Mouse (Mus musculus): ENCODE results near the gene Zfp653. TPM values are rescaled to one million over a fixed set of nuclear protein-coding genes. Genes with fewer than 3 reads are reported as not detected.

Gene Zfp653
- polyA plus RNA-seq, 1 experiment from 2014 or later, result 11.3 TPM

DNA sequence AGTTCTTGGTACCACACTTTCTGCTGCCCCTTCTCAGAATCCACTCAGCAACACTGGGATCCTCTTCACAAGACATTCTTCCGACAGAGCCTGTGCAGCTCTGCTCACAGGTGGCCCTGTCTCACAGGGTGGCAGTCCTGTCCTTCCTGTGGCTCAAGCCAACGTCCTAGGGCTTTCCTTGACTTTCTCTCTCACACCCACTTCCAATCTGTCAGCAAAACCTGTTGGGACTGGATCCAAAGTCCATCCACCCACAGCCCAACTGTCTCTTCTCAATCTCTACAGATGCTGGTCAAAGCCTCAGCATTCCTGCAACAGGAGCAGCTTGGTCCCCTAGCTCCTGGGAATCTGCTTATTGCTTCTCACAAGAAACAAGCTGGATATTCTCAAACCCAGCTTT lies 9.8 kb downstream of the Zfp653 start:
- WGBS, result 85% methylated on average over 2 of the region's 2 CpGs
- Histone ChIP-seq H3K27me3 (ENCODE audit: poor library complexity, severe bottlenecking) (peaks cover 14% of the 10 kb centered on the region), H3K9me3 (no peaks in the 10 kb centered on the region), H3K27ac (no peak overlapping the region), H3K4me3 (no peak overlapping the region), H3K4me1 (no peaks in the 10 kb centered on the region), H3K36me3 (replicated peaks) (peaks cover 99% of the 10 kb centered on the region)
- no peak for DNase-seq (ENCODE audit: extremely low spot score, low spot score)

DNA sequence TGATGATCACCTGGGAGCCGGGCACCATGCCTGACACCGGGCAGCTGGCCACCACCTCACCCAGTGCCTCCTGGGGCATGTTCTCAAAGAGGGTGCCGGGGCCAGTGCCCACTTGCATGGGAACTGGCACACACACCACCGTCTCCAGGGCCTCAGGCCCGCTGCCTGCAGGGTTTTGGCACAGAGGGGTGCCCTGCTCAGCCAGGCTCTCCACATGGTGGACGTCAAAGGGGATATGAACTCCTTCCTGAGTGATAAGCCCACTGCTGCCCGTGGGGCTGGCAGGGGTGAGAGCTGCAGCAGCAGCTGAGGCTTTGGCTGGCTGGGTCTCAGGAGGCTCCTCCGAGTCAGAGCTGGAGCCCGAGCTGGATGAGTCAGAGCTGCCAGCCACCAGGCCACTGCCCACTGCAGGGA lies 13.2 kb downstream of the Zfp653 start:
- DNase-seq (ENCODE audit: extremely low spot score, low spot score), result no peak
- H3K36me3 ChIP-seq (replicated peaks), result peaks cover 66% of the 10 kb centered on the region
- peaks cover 48% of the 10 kb centered on the region for H3K27me3 ChIP-seq (ENCODE audit: poor library complexity, severe bottlenecking)
- H3K9me3 ChIP-seq, result no peaks in the 10 kb centered on the region
- no peak overlapping the region for H3K27ac ChIP-seq
- 95% methylated on average over 9 of the region's 9 CpGs for WGBS
- H3K4me3 ChIP-seq, result no peak overlapping the region
- peaks cover 10% of the 10 kb centered on the region for H3K4me1 ChIP-seq

DNA sequence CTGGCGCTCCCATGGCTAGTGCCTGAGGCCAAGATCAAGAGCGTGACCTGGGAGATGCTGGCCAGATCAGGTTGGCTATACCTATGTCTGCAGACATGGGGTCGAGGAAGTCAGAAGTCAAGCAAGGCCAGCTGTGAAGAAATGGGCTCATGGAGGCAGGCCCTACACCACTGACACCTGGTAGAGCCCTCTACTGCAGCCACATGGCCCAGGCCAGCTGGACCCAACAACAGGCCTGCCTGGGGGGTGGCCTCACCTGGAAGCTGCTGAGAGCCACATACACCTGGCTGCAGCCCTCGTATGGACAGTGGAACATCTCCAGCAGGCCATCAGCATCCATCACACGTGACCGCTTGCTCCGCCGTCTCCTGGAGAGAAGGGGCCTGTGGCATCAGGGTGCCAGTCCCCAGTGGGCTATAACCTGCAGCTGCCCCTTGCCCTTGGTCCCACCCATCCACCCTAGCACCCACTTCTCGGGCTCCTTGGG lies 14.1 kb downstream of the Zfp653 start:
- WGBS, result 92% methylated on average over 9 of the region's 9 CpGs
- Histone ChIP-seq H3K4me3 (no peak overlapping the region), H3K9me3 (no peaks in the 10 kb centered on the region), H3K36me3 (replicated peaks) (peaks cover 57% of the 10 kb centered on the region), H3K4me1 (peaks cover 12% of the 10 kb centered on the region), H3K27ac (no peak overlapping the region), H3K27me3 (ENCODE audit: poor library complexity, severe bottlenecking) (peaks cover 57% of the 10 kb centered on the region)
- no peak for DNase-seq (ENCODE audit: extremely low spot score, low spot score)

DNA sequence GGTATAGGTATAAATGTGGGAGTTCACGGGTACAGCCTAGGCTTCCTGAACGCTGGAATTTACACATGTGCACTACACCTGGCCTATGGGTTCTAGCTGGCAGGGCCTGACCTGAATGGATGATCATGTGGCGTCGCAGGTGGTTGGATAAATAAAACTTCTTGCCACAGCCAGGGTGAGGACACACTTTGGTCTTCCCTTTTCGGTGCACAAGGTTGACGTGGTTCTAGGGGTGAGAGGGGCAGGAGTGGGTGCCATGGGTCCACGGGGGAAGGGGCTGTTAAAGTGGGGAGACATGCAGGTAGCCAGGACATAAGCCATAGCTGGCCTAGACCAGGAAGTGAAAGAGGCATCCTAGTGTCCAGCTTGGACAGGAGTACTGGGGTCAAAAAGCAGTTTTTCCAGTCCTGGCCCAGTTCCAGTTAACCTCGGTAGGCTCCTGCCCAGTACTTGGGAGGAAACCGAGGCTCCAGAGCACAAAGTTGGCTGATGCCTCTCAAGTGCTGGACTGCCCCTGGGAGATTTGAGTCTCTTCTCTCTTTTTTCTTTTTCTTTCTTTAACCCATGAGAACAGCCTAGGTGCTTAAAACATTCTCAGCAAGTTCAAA lies 14.8 kb downstream of the Zfp653 start:
- Histone ChIP-seq H3K36me3 (replicated peaks) (peaks cover 50% of the 10 kb centered on the region), H3K27ac (no peak overlapping the region), H3K4me3 (no peak overlapping the region), H3K9me3 (no peaks in the 10 kb centered on the region), H3K27me3 (ENCODE audit: poor library complexity, severe bottlenecking) (peaks cover 64% of the 10 kb centered on the region), H3K4me1 (peaks cover 19% of the 10 kb centered on the region)
- WGBS, result 82% methylated on average over 9 of the region's 9 CpGs
- no peak for DNase-seq (ENCODE audit: extremely low spot score, low spot score)

DNA sequence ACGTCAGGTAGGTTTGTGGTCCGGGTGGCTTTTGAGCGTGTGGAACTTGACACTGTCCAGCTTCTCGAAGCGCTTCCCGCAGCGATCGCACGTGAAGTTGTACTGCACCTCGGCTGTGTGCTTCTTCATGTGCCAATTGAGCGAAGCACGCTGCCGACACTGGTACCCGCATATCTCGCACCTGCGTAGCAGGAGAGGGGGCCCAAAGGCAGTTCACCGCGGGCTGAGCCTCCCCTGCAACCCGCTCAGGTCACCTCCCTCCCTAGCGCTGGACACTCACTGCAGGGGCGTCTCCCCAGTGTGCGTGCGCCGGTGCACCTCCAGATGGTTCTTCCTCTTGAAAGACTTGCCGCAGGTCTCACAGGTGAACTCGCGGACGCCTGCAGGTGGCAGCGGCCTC lies 15.5 kb downstream of the Zfp653 start:
- peaks cover 43% of the 10 kb centered on the region for H3K36me3 ChIP-seq (replicated peaks)
- 42% methylated on average over 29 of the region's 29 CpGs for WGBS
- no peak overlapping the region for H3K4me3 ChIP-seq
- no peaks in the 10 kb centered on the region for H3K9me3 ChIP-seq
- H3K27me3 ChIP-seq (ENCODE audit: poor library complexity, severe bottlenecking), result peaks cover 71% of the 10 kb centered on the region
- H3K4me1 ChIP-seq, result peaks cover 26% of the 10 kb centered on the region
- no peak overlapping the region for H3K27ac ChIP-seq
- no peak for DNase-seq (ENCODE audit: extremely low spot score, low spot score)

DNA sequence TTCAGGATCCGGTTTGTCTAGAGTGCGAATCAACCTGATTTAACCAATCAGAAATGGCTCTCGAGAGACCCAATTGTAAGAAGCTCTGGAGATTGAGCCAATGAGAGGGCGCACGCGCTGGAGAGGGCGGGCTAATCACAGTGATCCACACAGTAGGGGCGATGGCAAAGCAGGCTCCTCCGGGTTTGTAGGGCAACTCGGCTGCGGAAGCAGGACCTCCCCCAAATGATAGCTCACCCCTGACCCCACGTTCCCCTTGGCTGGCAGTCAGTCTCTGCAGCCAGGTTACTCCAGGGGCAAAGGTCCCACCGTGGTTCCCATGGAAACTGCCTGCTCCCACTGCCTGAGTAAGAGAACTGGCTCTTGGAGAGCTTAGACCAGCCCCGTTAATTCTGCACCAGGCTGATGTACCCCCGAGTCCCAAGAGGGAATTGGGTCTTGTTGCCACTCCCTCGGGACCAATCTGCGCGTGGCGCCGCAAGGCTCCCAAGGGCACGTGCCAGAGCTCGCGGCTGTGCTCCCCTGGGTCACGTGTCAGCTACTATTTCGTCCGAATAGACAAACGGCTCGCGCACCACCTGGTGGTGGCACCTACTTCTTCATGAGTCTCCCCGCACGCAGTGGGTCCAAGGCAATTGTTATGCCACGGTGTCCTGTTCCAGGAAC lies 16.6 kb downstream of the Zfp653 start:
- H3K4me1 ChIP-seq, result peaks cover 37% of the 10 kb centered on the region
- peaks cover 82% of the 10 kb centered on the region for H3K27me3 ChIP-seq (ENCODE audit: poor library complexity, severe bottlenecking)
- peak; percentile 78 for DNase-seq (ENCODE audit: extremely low spot score, low spot score)
- H3K4me3 ChIP-seq, result peak overlapping the region; percentile 38
- 3% methylated on average over 32 of the region's 32 CpGs for WGBS
- peaks cover 32% of the 10 kb centered on the region for H3K36me3 ChIP-seq (replicated peaks)
- no peak overlapping the region for H3K27ac ChIP-seq
- no peaks in the 10 kb centered on the region for H3K9me3 ChIP-seq

DNA sequence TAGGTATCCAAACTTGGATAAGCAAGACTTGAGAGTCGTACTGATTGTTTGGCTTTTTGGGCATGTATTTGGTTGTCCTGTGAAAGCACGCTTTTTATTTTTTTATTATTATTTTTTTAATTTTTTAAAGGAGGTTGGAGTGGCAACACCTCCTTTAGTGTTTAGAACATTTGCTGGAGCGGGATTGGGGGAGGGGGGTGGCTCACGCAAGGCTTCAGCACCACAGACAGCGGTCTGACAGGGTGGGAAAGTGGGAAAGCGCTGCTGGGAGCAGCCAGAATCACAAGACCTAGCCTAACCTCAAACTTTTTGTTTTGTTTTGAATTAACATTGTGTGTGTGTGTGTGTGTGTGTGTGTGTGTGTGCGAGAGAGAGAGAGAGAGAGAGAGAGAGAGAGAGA lies 17.5 kb downstream of the Zfp653 start:
- DNase-seq (ENCODE audit: extremely low spot score, low spot score), result no peak

DNA sequence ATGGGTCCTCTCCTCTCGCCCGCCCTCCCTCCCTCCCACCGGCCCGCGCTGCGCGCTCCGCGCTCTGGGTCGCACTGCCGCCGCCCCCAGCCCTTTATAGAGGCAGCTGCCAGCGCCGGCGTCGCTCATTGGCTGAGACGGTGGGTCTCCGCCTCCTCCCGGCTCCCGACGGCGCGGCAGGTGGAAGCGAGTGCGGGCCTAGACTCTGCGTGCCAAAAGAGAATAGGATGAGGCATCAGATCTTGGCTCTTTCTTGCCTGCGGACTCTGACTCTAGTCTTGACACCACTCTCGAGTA lies 19.3 kb downstream of the Zfp653 start, which contains the start of gene Elavl3:
Elavl3 (minus strand) TSS at position 66 of the 297 bp plus-strand sequence.
- Histone ChIP-seq H3K27me3 (ENCODE audit: poor library complexity, severe bottlenecking) (peaks cover 84% of the 10 kb centered on the region), H3K4me1 (peaks cover 60% of the 10 kb centered on the region), H3K36me3 (replicated peaks) (peaks cover 6% of the 10 kb centered on the region), H3K4me3 (peak within 1 kb of the TSS; percentile 74), H3K27ac (peak within 1 kb of the TSS; percentile 87), H3K9me3 (no peaks in the 10 kb centered on the region)
- WGBS, result 1% methylated on average over 26 of the region's 28 CpGs
- DNase-seq (ENCODE audit: extremely low spot score, low spot score), result peak; percentile 79

More for the DNA sequence above, 17.5 kb downstream of the Zfp653 start:
- Histone ChIP-seq H3K4me3 (no peak overlapping the region), H3K4me1 (peaks cover 46% of the 10 kb centered on the region), H3K9me3 (no peaks in the 10 kb centered on the region), H3K36me3 (replicated peaks) (peaks cover 24% of the 10 kb centered on the region), H3K27me3 (ENCODE audit: poor library complexity, severe bottlenecking) (peaks cover 91% of the 10 kb centered on the region), H3K27ac (no peak overlapping the region)
- 36% methylated on average over 6 of the region's 7 CpGs for WGBS

DNA sequence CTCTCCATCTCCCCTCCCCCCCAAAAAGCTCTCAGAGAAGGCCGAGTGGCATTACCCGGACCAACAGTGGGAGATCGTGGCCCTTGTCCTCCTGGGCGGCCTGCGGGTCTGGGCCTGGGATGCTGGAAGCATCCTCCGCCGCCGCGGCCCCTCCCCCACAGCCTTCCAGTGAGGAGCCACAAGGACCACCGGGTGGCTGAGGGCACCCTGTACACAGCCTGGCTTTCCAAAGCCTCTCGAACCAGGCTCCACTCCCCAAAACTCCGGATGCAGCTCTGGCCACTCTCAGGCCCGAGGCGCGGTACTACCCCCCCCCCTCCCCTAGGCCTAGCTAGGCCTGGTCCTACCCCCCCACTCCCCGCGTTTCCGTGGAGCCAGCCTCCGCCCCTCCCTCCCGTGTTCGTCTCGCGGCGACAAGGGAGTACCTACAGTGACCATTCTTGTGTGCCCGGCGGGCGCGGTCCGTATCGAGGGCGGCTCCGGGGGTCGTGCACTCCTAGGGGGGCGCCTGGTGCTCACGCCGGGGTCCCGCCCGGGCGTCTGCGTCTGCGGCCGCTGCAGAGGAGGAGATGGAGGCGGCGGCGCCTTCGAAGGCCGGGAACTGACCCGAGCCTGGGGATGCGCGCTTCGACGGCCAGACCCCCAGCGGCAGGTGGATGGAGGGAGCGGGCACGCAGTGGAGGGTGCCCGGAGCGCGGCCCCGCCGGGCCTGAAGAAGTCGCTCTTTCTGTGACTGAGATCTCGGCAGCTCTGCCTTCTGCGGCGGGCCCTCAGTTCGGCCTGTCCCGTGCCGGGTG lies 19.8 kb downstream of the Zfp653 start:
- peaks cover 60% of the 10 kb centered on the region for H3K4me1 ChIP-seq
- peaks cover 78% of the 10 kb centered on the region for H3K27me3 ChIP-seq (ENCODE audit: poor library complexity, severe bottlenecking)
- under 1% methylated on average over 62 of the region's 67 CpGs for WGBS
- peak overlapping the region; percentile 87 for H3K27ac ChIP-seq
- no peak for DNase-seq (ENCODE audit: extremely low spot score, low spot score)
- H3K9me3 ChIP-seq, result no peaks in the 10 kb centered on the region
- H3K4me3 ChIP-seq, result peak overlapping the region; percentile 74
- H3K36me3 ChIP-seq (replicated peaks), result peaks cover under 1% of the 10 kb centered on the region; the same call in 1 of the 2 replicates

DNA sequence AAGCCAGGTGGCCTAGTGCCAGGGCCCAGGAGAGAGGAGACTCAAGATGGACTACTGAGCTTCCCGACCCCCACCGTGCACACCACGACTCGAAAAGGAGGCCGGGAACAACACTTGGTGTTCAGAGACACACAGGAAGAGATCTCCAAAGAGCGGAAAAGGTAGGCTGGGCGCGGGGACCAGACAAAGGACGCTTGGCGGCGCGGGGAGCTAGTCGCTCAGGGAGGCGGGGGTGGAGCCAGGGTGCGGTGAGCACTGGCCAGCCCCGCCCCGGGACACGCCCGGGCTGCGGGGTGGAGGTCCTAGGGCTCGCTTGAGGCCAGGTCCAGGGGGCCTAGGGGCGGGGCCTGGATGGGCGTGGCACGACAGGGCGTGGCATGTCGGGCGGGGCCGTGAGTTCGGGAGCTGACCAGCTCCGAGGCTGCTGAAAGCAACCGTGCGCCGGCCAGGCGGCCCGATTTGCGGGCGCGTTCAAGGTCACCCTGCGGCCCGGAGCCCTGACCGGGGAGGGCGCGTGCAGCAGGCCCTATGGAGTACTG lies 20.8 kb downstream of the Zfp653 start:
- Histone ChIP-seq H3K36me3 (replicated peaks) (no peaks in the 10 kb centered on the region; the same call in 1 of the 2 replicates), H3K4me1 (peaks cover 60% of the 10 kb centered on the region), H3K27ac (peak overlapping the region; percentile 87), H3K9me3 (no peaks in the 10 kb centered on the region), H3K27me3 (ENCODE audit: poor library complexity, severe bottlenecking) (peaks cover 69% of the 10 kb centered on the region), H3K4me3 (peak overlapping the region; percentile 74)
- under 1% methylated on average over 43 of the region's 43 CpGs for WGBS
- peak; percentile 80 for DNase-seq (ENCODE audit: extremely low spot score, low spot score)

DNA sequence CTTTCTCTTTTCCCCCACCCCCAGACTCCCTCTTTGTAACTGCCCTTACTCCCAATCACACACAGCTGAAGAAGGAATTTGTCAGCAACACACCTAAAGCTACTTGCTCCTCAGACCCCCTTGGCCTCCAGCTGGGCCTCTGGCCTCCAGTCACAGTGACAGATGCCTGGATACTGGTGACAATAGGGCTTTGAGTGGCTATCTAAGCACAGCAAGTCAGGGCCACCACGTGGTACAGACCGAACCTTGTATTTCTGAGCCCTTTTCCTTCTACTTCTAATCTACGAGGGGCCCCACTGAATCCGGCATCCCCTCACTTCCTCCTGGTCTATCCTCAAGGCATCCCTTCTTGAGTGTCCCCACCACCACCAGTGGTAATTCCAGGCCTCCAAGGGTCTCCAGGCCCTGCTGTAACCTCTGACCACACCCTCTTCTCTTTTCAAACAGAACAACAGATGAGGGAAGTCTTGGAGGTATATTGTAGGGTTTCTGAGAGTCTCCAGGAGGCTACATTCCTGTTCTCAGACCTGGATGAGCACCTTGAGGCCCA lies 21.4 kb downstream of the Zfp653 start:
- Histone ChIP-seq H3K4me3 (peak overlapping the region; percentile 74), H3K27me3 (ENCODE audit: poor library complexity, severe bottlenecking) (peaks cover 63% of the 10 kb centered on the region), H3K4me1 (peaks cover 56% of the 10 kb centered on the region), H3K36me3 (replicated peaks) (no peaks in the 10 kb centered on the region; the same call in 1 of the 2 replicates), H3K27ac (peak overlapping the region; percentile 87), H3K9me3 (no peaks in the 10 kb centered on the region)
- WGBS, result 52% methylated on average over 4 of the region's 4 CpGs
- peak; percentile 36 for DNase-seq (ENCODE audit: extremely low spot score, low spot score)

DNA sequence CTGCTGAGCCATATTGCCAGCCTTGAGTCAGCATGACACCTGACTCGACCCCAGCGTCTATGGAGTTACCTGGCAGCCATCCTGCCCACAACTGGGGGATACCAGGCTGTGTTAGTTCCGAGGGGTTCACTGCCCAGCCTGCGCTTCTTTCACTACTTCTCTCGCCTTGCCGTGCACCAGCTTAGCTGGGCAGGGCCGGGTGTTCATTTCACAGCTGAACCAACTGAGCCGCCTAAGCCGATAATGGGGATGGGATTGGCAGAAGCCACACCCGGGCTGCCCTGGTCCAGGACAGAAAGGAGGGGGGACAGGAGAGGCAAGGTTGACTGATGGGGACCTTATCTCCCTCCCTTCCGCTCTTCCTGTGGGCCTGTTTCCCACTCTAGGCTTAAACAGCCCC lies 21.9 kb downstream of the Zfp653 start:
- no peaks in the 10 kb centered on the region; the same call in 1 of the 2 replicates for H3K36me3 ChIP-seq (replicated peaks)
- peaks cover 58% of the 10 kb centered on the region for H3K27me3 ChIP-seq (ENCODE audit: poor library complexity, severe bottlenecking)
- DNase-seq (ENCODE audit: extremely low spot score, low spot score), result no peak
- H3K4me1 ChIP-seq, result peaks cover 51% of the 10 kb centered on the region
- 49% methylated on average over 11 of the region's 11 CpGs for WGBS
- no peaks in the 10 kb centered on the region for H3K9me3 ChIP-seq
- peak overlapping the region; percentile 74 for H3K4me3 ChIP-seq
- H3K27ac ChIP-seq, result peak overlapping the region; percentile 87

Data from forebrain, embryonic 10.5 days (tissue).